Mouse (Mus musculus) telencephalon, adult 2 months (tissue): ENCODE results near the gene Hdac7.

ENCODE experiments used
- DNase-seq: peaks from one replicate; pipeline ENCODE4 v3.0.0-alpha.2; 2011; ENCODE audit warnings: low read depth, low spot score

Hdac7 gene

GRCm38 (mm10) chr15:97791126-97791700 lies 53.1 kb downstream of the Hdac7 start:
- no peak for DNase-seq

- DNase-seq: no peak
Measured at GRCm38 (mm10) chr15:97789761-97790505, 54.4 kb downstream of the Hdac7 start.

- no peak for DNase-seq
Measured at GRCm38 (mm10) chr15:97788821-97789220, 55.5 kb downstream of the Hdac7 start.

- no peak for DNase-seq
Measured at GRCm38 (mm10) chr15:97787799-97788667, 56.3 kb downstream of the Hdac7 start.

GRCm38 (mm10) chr15:97787148-97787798 lies 57.0 kb downstream of the Hdac7 start:
- no peak for DNase-seq

- no peak for DNase-seq
Measured at GRCm38 (mm10) chr15:97786412-97787112, 57.7 kb downstream of the Hdac7 start.

GRCm38 (mm10) chr15:97785731-97786411 lies 58.4 kb downstream of the Hdac7 start:
- no peak for DNase-seq

- no peak for DNase-seq
Measured at GRCm38 (mm10) chr15:97784561-97785161, 59.6 kb downstream of the Hdac7 start.

GRCm38 (mm10) chr15:97784092-97784559 lies 60.2 kb downstream of the Hdac7 start:
- no peak for DNase-seq

GRCm38 (mm10) chr15:97782749-97783105 lies 61.6 kb downstream of the Hdac7 start:
- DNase-seq: no peak

GRCm38 (mm10) chr15:97781961-97782748 lies 62.1 kb downstream of the Hdac7 start:
- no peak for DNase-seq

- no peak for DNase-seq
Measured at GRCm38 (mm10) chr15:97780611-97781031, 63.7 kb downstream of the Hdac7 start.

- DNase-seq: no peak
Measured at GRCm38 (mm10) chr15:97779576-97779975, 64.7 kb downstream of the Hdac7 start.

- DNase-seq: no peak
Measured at GRCm38 (mm10) chr15:97778311-97779098, 65.8 kb downstream of the Hdac7 start, which contains the start of gene Slc48a1. TSS of gene Slc48a1 (plus strand) at chr15:97778520.

GRCm38 (mm10) chr15:97776919-97777318 lies 67.4 kb downstream of the Hdac7 start:
- no peak for DNase-seq

- no peak for DNase-seq
Measured at GRCm38 (mm10) chr15:97776514-97776913, 67.8 kb downstream of the Hdac7 start.

- DNase-seq: no peak
Measured at GRCm38 (mm10) chr15:97773961-97774370, 70.3 kb downstream of the Hdac7 start.

GRCm38 (mm10) chr15:97773108-97773507 lies 71.2 kb downstream of the Hdac7 start:
- DNase-seq: no peak
